17 mouse cellular contexts compared by ENCODE assay signal in genomic region chr12:31703904-31704303, GRCm38 (mm10). TPM values are rescaled to one million over a fixed set of nuclear protein-coding genes. Genes with fewer than 3 reads are reported as not detected.
DNase-seq lines count a peak whose midpoint lies in the region; ATAC-seq and TF ChIP-seq lines count a peak whose summit lies in the region.
"Had no signal": no experiment of that assay in that cellular context is flagged by ENCODE, and none has a peak within 500 bp of the region (broad histone marks: within the 10 kb centered on the region; RNA-seq: fewer than 3 reads in every experiment).

No protein-coding gene starts in this region.

- no peak for ATAC-seq in CD4-positive, CD25-positive, alpha-beta regulatory T cell, adult 4 months
- ATAC-seq in liver, postnatal 0 days, result no peak
- ATAC-seq in liver, embryonic 11.5 days (replicated peaks; ENCODE audit: low FRiP score), result no peak
- ATAC-seq: forebrain, embryonic 15.5 days had no signal

- no peaks in the 10 kb centered on the region for H3K79me2 ChIP-seq in heart, adult 2 months (replicated peaks; ENCODE audit: control insufficient read depth, insufficient read depth, low read length)

- no peaks in the 10 kb centered on the region for H3K9me3 ChIP-seq in liver, postnatal 0 days (ENCODE audit: low read length)
- no peaks in the 10 kb centered on the region for H3K9me3 ChIP-seq in liver, embryonic 11.5 days (ENCODE audit: control insufficient read depth, low read length)
- H3K9me3 ChIP-seq: embryonic facial prominence, embryonic 15.5 days; forebrain, embryonic 15.5 days had no signal

- no peak overlapping the region for H3K4me2 ChIP-seq in liver, postnatal 0 days (ENCODE audit: low read depth, low read length)
- no peak overlapping the region for H3K4me2 ChIP-seq in liver, embryonic 11.5 days
- H3K4me2 ChIP-seq: embryonic facial prominence, embryonic 15.5 days; forebrain, embryonic 15.5 days had no signal

- 0 out of 2 replicates have a peak, but pooled peaks have one; percentile 36 for TF ChIP-seq POLR2A in heart, adult 2 months (IDR thresholded peaks at IDR 0.05; ENCODE audit: insufficient read depth, low read depth, low read length)

- no peak overlapping the region for H3K4me3 ChIP-seq in liver, postnatal 0 days (ENCODE audit: low read depth, low read length)
- no peak overlapping the region for H3K4me3 ChIP-seq in liver, embryonic 11.5 days (ENCODE audit: low read depth, low read length)
- no peak overlapping the region for H3K4me3 ChIP-seq in heart, adult 2 months
- H3K4me3 ChIP-seq: embryonic facial prominence, embryonic 15.5 days; forebrain, embryonic 15.5 days had no signal

- intact Hi-C loops in heart, adult 2 months (cut with DNase I), result no loop called here
- intact Hi-C loops in heart, postnatal 25 days (cut with DNase I), result no loop called here

- no peak overlapping the region for H3K27ac ChIP-seq in liver, postnatal 0 days (ENCODE audit: low read depth)
- no peak overlapping the region for H3K27ac ChIP-seq in liver, embryonic 11.5 days (ENCODE audit: low read depth, low read length)
- H3K27ac ChIP-seq in heart, adult 2 months, result peak overlapping the region; percentile 67
- H3K27ac ChIP-seq: embryonic facial prominence, embryonic 15.5 days; forebrain, embryonic 15.5 days; macrophage had no signal

- WGBS in liver, postnatal 0 days (ENCODE audit: insufficient replicate concordance), result 80% methylated on average over 6 of the region's 6 CpGs
- WGBS in liver, embryonic 11.5 days, result 67% methylated on average over 6 of the region's 6 CpGs
- 36% methylated on average over 6 of the region's 6 CpGs for WGBS in heart, adult 2 months

- no peaks in the 10 kb centered on the region for H3K36me3 ChIP-seq in liver, postnatal 0 days (replicated peaks; ENCODE audit: insufficient read depth, low read length)
- no peaks in the 10 kb centered on the region for H3K36me3 ChIP-seq in liver, embryonic 11.5 days (ENCODE audit: control insufficient read depth, insufficient read depth, low read length)
- peaks cover 5% of the 10 kb centered on the region for H3K36me3 ChIP-seq in heart, adult 2 months (ENCODE audit: control insufficient read depth, insufficient read depth, low read length)
- H3K36me3 ChIP-seq: embryonic facial prominence, embryonic 15.5 days; forebrain, embryonic 15.5 days had no signal

- H3K27me3 ChIP-seq in liver, postnatal 0 days (ENCODE audit: insufficient read depth, low read length), result no peaks in the 10 kb centered on the region
- H3K27me3 ChIP-seq in liver, embryonic 11.5 days (replicated peaks; ENCODE audit: control insufficient read depth, insufficient read depth, low read length), result no peaks in the 10 kb centered on the region
- H3K27me3 ChIP-seq in heart, adult 2 months (ENCODE audit: control insufficient read depth, insufficient read depth, low read length), result no peaks in the 10 kb centered on the region
- H3K27me3 ChIP-seq: embryonic facial prominence, embryonic 15.5 days; forebrain, embryonic 15.5 days had no signal

- DNase-seq in CD4-positive, CD25-positive, alpha-beta regulatory T cell, adult 2 months (ENCODE audit: low read depth, low spot score), result peak; percentile 3
- no peak for DNase-seq in liver, postnatal 0 days
- no peak for DNase-seq in liver, embryonic 11.5 days (ENCODE audit: low spot score)
- peak; percentile 53 to 69 for DNase-seq in heart, adult 2 months
- peak; percentile 22 for DNase-seq in heart, postnatal 25 days (ENCODE audit: low spot score)
- DNase-seq in neural tube, embryonic 10.5 days (ENCODE audit: extremely low spot score, low spot score), result no peak
- DNase-seq in thymus, postnatal 14 days, result no peak
- DNase-seq: adrenal gland, postnatal 25 days; cerebellum, adult 8-10 months; kidney, postnatal 25 days; thymus, postnatal 25 days had no signal

- H3K4me1 ChIP-seq in liver, postnatal 0 days (ENCODE audit: insufficient read depth), result no peaks in the 10 kb centered on the region
- no peaks in the 10 kb centered on the region for H3K4me1 ChIP-seq in liver, embryonic 11.5 days (replicated peaks; ENCODE audit: control insufficient read depth, insufficient read depth, low read length)
- H3K4me1 ChIP-seq in heart, adult 2 months (ENCODE audit: control insufficient read depth, insufficient read depth, low read length), result peaks cover 2% of the 10 kb centered on the region; the same call in 1 of the 2 replicates

- TF ChIP-seq EP300 in liver, postnatal 0 days (IDR thresholded peaks at IDR 0.05; ENCODE audit: low read depth), result no peak
- TF ChIP-seq EP300 in heart, adult 2 months (IDR thresholded peaks at IDR 0.05; ENCODE audit: insufficient read depth, low read depth, low read length), result peak; percentile 89

- TF ChIP-seq CTCF in liver, postnatal 0 days (IDR thresholded peaks at IDR 0.05; ENCODE audit: low read depth), result peak; percentile 20
- TF ChIP-seq CTCF in heart, adult 2 months (IDR thresholded peaks at IDR 0.05), result 0 out of 2 replicates have a peak, but pooled peaks have one; percentile 19

- no peak overlapping the region for H3K9ac ChIP-seq in liver, postnatal 0 days (replicated peaks)
- H3K9ac ChIP-seq in liver, embryonic 11.5 days (ENCODE audit: low read depth, low read length), result no peak overlapping the region
- no peak overlapping the region for H3K9ac ChIP-seq in heart, adult 2 months (ENCODE audit: low read depth, low read length)
- H3K9ac ChIP-seq: embryonic facial prominence, embryonic 15.5 days; forebrain, embryonic 15.5 days had no signal

RNA-seq across cellular contexts. Expression of gene Gpr22, which starts 9.8 kb away (rescaled TPM):
- under 1 TPM; 0.38 to 0.90 TPM for polyA plus RNA-seq in CD4-positive, CD25-positive, alpha-beta regulatory T cell, adult 4 months (2017; shearing (Covaris generic))
- 0.08 TPM in 2 replicates for polyA plus RNA-seq in liver, postnatal 0 days (2015; fragmentation: Nextera tagmentation; extraction: Ambion mirVana)
- 0.47 and 0.67 TPM in 2 replicates for polyA plus RNA-seq in liver, embryonic 11.5 days (2014; fragmentation: Nextera tagmentation; extraction: Ambion mirVana)
- 10 to 100 TPM; 19.0 to 29.6 TPM for total RNA-seq in heart, adult 2 months (2021)
- polyA plus RNA-seq in heart, adult 2 months (2012; rRNA removed), result 12.4 and 37.9 TPM in 2 replicates
- 10 to 100 TPM; 19.5 to 20.5 TPM for total RNA-seq in heart, postnatal 25 days (2021)
- total RNA-seq: gastrocnemius, postnatal 4 days; liver, adult 2 months had no signal
- polyA plus RNA-seq: liver, adult 2 months; macrophage had no signal

RNA-seq across cellular contexts. Expression of gene Cog5, which starts 49.2 kb away (rescaled TPM):
- 10 to 100 TPM; 50.7 to 68.8 TPM for polyA plus RNA-seq in CD4-positive, CD25-positive, alpha-beta regulatory T cell, adult 4 months (2017; shearing (Covaris generic))
- 6.4 and 6.6 TPM in 2 replicates for polyA plus RNA-seq in liver, postnatal 0 days (2015; fragmentation: Nextera tagmentation; extraction: Ambion mirVana)
- 23.3 and 25.6 TPM in 2 replicates for polyA plus RNA-seq in liver, embryonic 11.5 days (2014; fragmentation: Nextera tagmentation; extraction: Ambion mirVana)
- 10 to 100 TPM; 55.8 to 58.3 TPM for total RNA-seq in heart, adult 2 months (2021)
- 24.7 and 48.2 TPM in 2 replicates for polyA plus RNA-seq in heart, adult 2 months (2012; rRNA removed)
- total RNA-seq in heart, postnatal 25 days (2021), result 10 to 100 TPM; 49.6 to 53.9 TPM

RNA-seq across cellular contexts. Expression of gene Dus4l, which starts 49.3 kb away (rescaled TPM):
- 10 to 100 TPM; 12.0 to 14.8 TPM for polyA plus RNA-seq in CD4-positive, CD25-positive, alpha-beta regulatory T cell, adult 4 months (2017; shearing (Covaris generic))
- polyA plus RNA-seq in liver, postnatal 0 days (2015; fragmentation: Nextera tagmentation; extraction: Ambion mirVana), result 3.8 and 4.8 TPM in 2 replicates
- 11.5 and 13.1 TPM in 2 replicates for polyA plus RNA-seq in liver, embryonic 11.5 days (2014; fragmentation: Nextera tagmentation; extraction: Ambion mirVana)
- 1 to 10 TPM; 7.9 to 8.8 TPM for total RNA-seq in heart, adult 2 months (2021)
- 3.3 and 5.9 TPM in 2 replicates for polyA plus RNA-seq in heart, adult 2 months (2012; rRNA removed)
- total RNA-seq in heart, postnatal 25 days (2021), result 1 to 10 TPM; 7.4 to 8.5 TPM

Comparison
In these comparisons a context has a peak if more than half of its experiments do, and no peak if none do; other contexts are left out.
1. DNase-seq: peak in CD4-positive, CD25-positive, alpha-beta regulatory T cell, adult 2 months (single experiment), heart, adult 2 months (2 of 2) and heart, postnatal 25 days (single experiment); none in liver, postnatal 0 days (single experiment), liver, embryonic 11.5 days (single experiment), neural tube, embryonic 10.5 days (single experiment) and thymus, postnatal 14 days (single experiment).